Mouse (Mus musculus) midbrain, embryonic 10.5 days (tissue): Measurements from ENCODE around the gene Slc25a39. TPM values are rescaled to one million over a fixed set of nuclear protein-coding genes. Genes with fewer than 3 reads are reported as not detected.

Experiments used
- microRNA-seq: library from miRNA; unstranded; fragments of <30 nt; microRNA quantifications from one replicate; pipeline ENCODE4, GENCODE M21; 2017
- polyA plus RNA-seq: library from polyadenylated mRNA; unstranded; fragments of >200 nt; fragmentation: Nextera tagmentation; extraction: Ambion mirVana; gene quantifications from 2 replicates; pipeline ENCODE4 v1.2.1, GENCODE M21; 2016

The Slc25a39 gene
- polyA plus RNA-seq, 1 experiment from 2014 or later: 249 TPM

Small RNA genes lying within 50 kb of the gene (microRNA-seq; reads per million reads assigned to microRNA genes)
- gene Mir6930: not detected

Other genes with a start within 250 kb of the Slc25a39 start
- 141 and 144 TPM in 2 replicates for gene Lsm12, start 222.7 kb downstream of the Slc25a39 start, polyA plus RNA-seq
- 39.1 and 41.5 TPM in 2 replicates for gene G6pc3, start 218.3 kb downstream of the Slc25a39 start, polyA plus RNA-seq
- 57.3 and 68.9 TPM in 2 replicates for gene Hdac5, start 177.8 kb downstream of the Slc25a39 start, polyA plus RNA-seq
- 25.8 and 27.3 TPM in 2 replicates for gene BC030867, start 159.1 kb downstream of the Slc25a39 start, polyA plus RNA-seq
- gene Asb16, start 139.2 kb downstream of the Slc25a39 start, polyA plus RNA-seq: 0.05 TPM in 1 of 2 replicates, not detected in the other
- gene Tmub2, start 123.0 kb downstream of the Slc25a39 start, polyA plus RNA-seq: 51.3 and 60.5 TPM in 2 replicates
- 13.9 and 16.5 TPM in 2 replicates for gene Atxn7l3, start 111.3 kb downstream of the Slc25a39 start, polyA plus RNA-seq
- gene Ubtf, start 88.2 kb downstream of the Slc25a39 start, polyA plus RNA-seq: 89.6 and 90.3 TPM in 2 replicates
- gene Slc4a1, start 41.7 kb downstream of the Slc25a39 start, polyA plus RNA-seq: 33.8 and 33.9 TPM in 2 replicates
- 21.5 and 40.7 TPM in 2 replicates for gene Rundc3a, start 14.5 kb downstream of the Slc25a39 start, polyA plus RNA-seq
- 63.5 and 77.1 TPM in 2 replicates for gene Grn, start 22.4 kb upstream of the Slc25a39 start, polyA plus RNA-seq
- 3.0 and 4.0 TPM in 2 replicates for gene Fam171a2, start 39.7 kb upstream of the Slc25a39 start, polyA plus RNA-seq
- gene Itga2b, start 62.2 kb upstream of the Slc25a39 start, polyA plus RNA-seq: 5.8 and 6.9 TPM in 2 replicates
- gene Gpatch8, start 148.4 kb upstream of the Slc25a39 start, polyA plus RNA-seq: 65.5 and 73.8 TPM in 2 replicates
- gene Gm11627, start 171.5 kb upstream of the Slc25a39 start, polyA plus RNA-seq: 11.1 and 12.6 TPM in 2 replicates
- gene Fzd2, start 196.4 kb upstream of the Slc25a39 start, polyA plus RNA-seq: 26.5 and 27.9 TPM in 2 replicates